Comparison of ENCODE assay signal across 21 mouse cellular contexts in the genomic region with DNA sequence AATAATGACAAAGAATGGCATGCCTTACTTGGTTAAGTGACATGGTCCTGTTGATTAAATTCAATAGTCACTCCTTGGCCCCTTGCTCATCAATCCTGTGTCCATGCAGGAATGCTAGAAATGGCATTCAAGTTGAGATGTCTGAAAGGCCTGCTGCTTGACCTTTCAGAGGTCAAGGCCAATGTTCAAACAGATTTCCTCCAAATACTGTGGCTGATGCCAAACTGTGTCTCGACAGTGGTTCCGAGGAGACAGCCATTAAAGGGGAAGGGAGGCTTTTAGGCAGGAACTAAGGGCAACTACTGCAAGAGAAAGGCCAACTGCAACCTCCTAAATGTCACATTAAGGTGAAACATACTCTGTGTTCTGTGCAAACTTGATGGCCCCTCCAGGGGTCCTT.
"Had no signal": no experiment of that assay in that cellular context is flagged by ENCODE, and none has a peak within 500 bp of the region (broad histone marks: within the 10 kb centered on the region; RNA-seq: fewer than 3 reads in every experiment).

No protein-coding gene starts in this region.

- H3K4me3 ChIP-seq: lung, embryonic 15.5 days; megakaryocyte, embryonic 14.5 days; midbrain, embryonic 12.5 days; myocyte; neural tube, embryonic 13.5 days; neural tube, embryonic 15.5 days had no signal

- ATAC-seq: lung, postnatal 0 days; midbrain, embryonic 16.5 days had no signal

- H3K4me1 ChIP-seq: lung, embryonic 15.5 days; megakaryocyte, embryonic 14.5 days; midbrain, embryonic 12.5 days; neural tube, embryonic 13.5 days had no signal

- H3K9me3 ChIP-seq: lung, embryonic 15.5 days; midbrain, embryonic 12.5 days; neural tube, embryonic 13.5 days; neural tube, embryonic 15.5 days had no signal

- H3K27me3 ChIP-seq: lung, embryonic 15.5 days; megakaryocyte, embryonic 14.5 days; midbrain, embryonic 12.5 days; neural tube, embryonic 13.5 days; neural tube, embryonic 15.5 days had no signal

- H3K36me3 ChIP-seq: lung, embryonic 15.5 days; midbrain, embryonic 12.5 days; neural tube, embryonic 13.5 days; neural tube, embryonic 15.5 days had no signal

- H3K9ac ChIP-seq: lung, embryonic 15.5 days; midbrain, embryonic 12.5 days; neural tube, embryonic 13.5 days; neural tube, embryonic 15.5 days had no signal

- H3K27ac ChIP-seq: lung, embryonic 15.5 days; macrophage; midbrain, embryonic 12.5 days; neural tube, embryonic 13.5 days; neural tube, embryonic 15.5 days had no signal

- H3K4me2 ChIP-seq: lung, embryonic 15.5 days; midbrain, embryonic 12.5 days; neural tube, embryonic 13.5 days; neural tube, embryonic 15.5 days had no signal

- DNase-seq: lung, adult 2 months; lung, postnatal 14 days; lung, postnatal 36 days; midbrain, embryonic 14.5 days; retina, postnatal 1 day; right cerebral cortex, adult 18-20 months; right cerebral cortex, postnatal 25 days; right cerebral cortex, postnatal 4 days; spleen, adult 18-20 months; thymus, adult 18-20 months; thymus, postnatal 14 days; thymus, postnatal 36 days had no signal
